Mouse (Mus musculus): ENCODE data around the gene Slc12a9.

Slc12a9 gene

GRCm38 (mm10) chr5:137346388-137346787 lies 13.0 kb upstream of the Slc12a9 start:
- no peak for DNase-seq (ENCODE audit: low spot score in 2 of 2)

- no peak for DNase-seq (ENCODE audit: low spot score in 2 of 2)
Observed at GRCm38 (mm10) chr5:137345821-137346220, 12.4 kb upstream of the Slc12a9 start.

- DNase-seq (ENCODE audit: low spot score in 2 of 2): no peak
Observed at GRCm38 (mm10) chr5:137343869-137344268, 10.5 kb upstream of the Slc12a9 start.

GRCm38 (mm10) chr5:137343412-137343811 lies 10.0 kb upstream of the Slc12a9 start:
- DNase-seq (ENCODE audit: low spot score in 2 of 2): no peak

GRCm38 (mm10) chr5:137342407-137343012 lies 9.1 kb upstream of the Slc12a9 start:
- DNase-seq (ENCODE audit: low spot score in 2 of 2): no peak

- DNase-seq (ENCODE audit: low spot score in 2 of 2): no peak
Observed at GRCm38 (mm10) chr5:137340222-137340621, 6.8 kb upstream of the Slc12a9 start.

GRCm38 (mm10) chr5:137339290-137339979 lies 6.0 kb upstream of the Slc12a9 start:
- no peak for DNase-seq (ENCODE audit: low spot score in 2 of 2)

- no peak for DNase-seq (ENCODE audit: low spot score in 2 of 2)
Observed at GRCm38 (mm10) chr5:137338663-137339289, 5.4 kb upstream of the Slc12a9 start.

GRCm38 (mm10) chr5:137338256-137338655 lies 4.9 kb upstream of the Slc12a9 start:
- peak; percentile 87 to 90 for DNase-seq (ENCODE audit: low spot score in 2 of 2)

- no peak for DNase-seq (ENCODE audit: low spot score in 2 of 2)
Observed at GRCm38 (mm10) chr5:137337190-137337589, 3.8 kb upstream of the Slc12a9 start.

GRCm38 (mm10) chr5:137335066-137335465 lies 1.7 kb upstream of the Slc12a9 start:
- no peak for DNase-seq (ENCODE audit: low spot score in 2 of 2)

- no peak for DNase-seq (ENCODE audit: low spot score in 2 of 2)
Observed at GRCm38 (mm10) chr5:137334317-137334716, 920 bp upstream of the Slc12a9 start.

- no peak for DNase-seq (ENCODE audit: low spot score in 2 of 2)
Observed at GRCm38 (mm10) chr5:137332857-137333511, 413 bp downstream of the Slc12a9 start.

- DNase-seq (ENCODE audit: low spot score in 2 of 2): no peak
Observed at GRCm38 (mm10) chr5:137330910-137331309, 2.5 kb downstream of the Slc12a9 start.

- DNase-seq (ENCODE audit: low spot score in 2 of 2): no peak
Observed at GRCm38 (mm10) chr5:137320996-137321395, 12.4 kb downstream of the Slc12a9 start.

- no peak for DNase-seq (ENCODE audit: low spot score in 2 of 2)
Observed at GRCm38 (mm10) chr5:137318570-137318969, 14.8 kb downstream of the Slc12a9 start.

GRCm38 (mm10) chr5:137317361-137317760 lies 16.0 kb downstream of the Slc12a9 start:
- DNase-seq (ENCODE audit: low spot score in 2 of 2): no peak

GRCm38 (mm10) chr5:137315084-137315903 lies 18.1 kb downstream of the Slc12a9 start:
- DNase-seq (ENCODE audit: low spot score in 2 of 2): no peak

GRCm38 (mm10) chr5:137314193-137315083 lies 19.0 kb downstream of the Slc12a9 start, which contains the start of gene Trip6:
Trip6 (minus strand) TSS chr5:137314404.
- DNase-seq (ENCODE audit: low spot score in 2 of 2): no peak

- no peak for DNase-seq (ENCODE audit: low spot score in 2 of 2)
Observed at GRCm38 (mm10) chr5:137313466-137314192, 19.8 kb downstream of the Slc12a9 start.

All from right cerebral cortex, postnatal 36 days (tissue).